Mouse (Mus musculus): ENCODE measurements at regions not wholly inside any gene's neighbourhood (a gene's known extent, or its start where the extent isn't known, plus 50 kb on each side); places are given as distances from the start of the nearest gene placed in this dataset.

DNA sequence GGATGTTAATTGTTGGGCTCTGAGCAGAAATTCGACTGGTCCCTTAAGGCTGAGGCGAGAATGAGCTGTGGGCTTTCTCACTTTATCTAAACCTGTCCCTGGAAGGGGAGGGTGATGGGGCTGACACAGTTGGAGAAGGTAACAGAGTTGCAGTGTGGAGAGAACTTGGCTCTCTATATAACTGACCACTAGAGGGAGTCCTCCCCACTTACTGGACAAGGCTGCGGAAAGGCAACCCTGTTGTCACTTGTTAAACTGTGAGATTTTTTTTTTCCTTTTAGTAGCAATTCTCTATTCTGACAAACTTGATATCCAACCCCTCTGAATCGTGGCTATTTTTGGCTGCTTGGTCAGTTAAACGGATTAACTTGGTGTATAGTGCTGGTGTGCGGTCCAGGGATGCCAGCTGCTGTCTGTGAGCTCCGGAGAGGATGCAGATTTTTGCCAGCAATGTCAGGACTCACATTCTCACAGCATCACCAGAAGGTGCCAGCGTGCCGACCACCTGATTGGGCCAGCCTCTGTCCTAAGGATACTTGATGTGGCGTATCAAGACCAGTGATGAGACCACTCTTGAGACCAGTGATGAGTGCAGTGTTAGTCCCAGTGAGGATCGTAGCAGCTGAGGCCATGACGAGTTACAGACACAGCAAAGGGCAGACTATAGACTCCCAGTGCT, 85.8 kb upstream of the Fam174b start:
- TF ChIP-seq ZNF384 (IDR thresholded peaks at IDR 0.05; ENCODE audit: low read depth, low read length) (peak; percentile 48; the same call in 1 of the 2 replicates), ZC3H11A (IDR thresholded peaks at IDR 0.05; ENCODE audit: borderline replicate concordance, low read depth, low read length) (peak; percentile 65; the same call in 1 of the 2 replicates), MAFK (IDR thresholded peaks at IDR 0.05; ENCODE audit: insufficient read depth, low read depth, low read length) (no peak), CHD2 (IDR thresholded peaks at IDR 0.05; ENCODE audit: low read depth, low read length) (no peak), HCFC1 (IDR thresholded peaks at IDR 0.05; ENCODE audit: borderline replicate concordance, insufficient read depth, low read length) (no peak)
- no peaks in the 10 kb centered on the region for H3K9me3 ChIP-seq (ENCODE audit: control insufficient read depth, insufficient read depth, low read depth, low read length)
- DNase-seq (ENCODE audit: low read depth, low spot score), result peak; percentile 58
- no peak overlapping the region for H3K9ac ChIP-seq (ENCODE audit: insufficient read depth, low read depth, low read length, poor library complexity, severe bottlenecking)
- no peak overlapping the region for H3K4me3 ChIP-seq (ENCODE audit: insufficient read depth in 1 of 2, low read depth in 1 of 2, low read length in 2 of 2, poor library complexity in 1 of 2, severe bottlenecking in 1 of 2)
- H3K27ac ChIP-seq (ENCODE audit: insufficient read depth, low read depth, low read length, poor library complexity, severe bottlenecking), result no peak overlapping the region
- no peaks in the 10 kb centered on the region for H3K4me1 ChIP-seq (ENCODE audit: control insufficient read depth in 2 of 2, insufficient read depth in 2 of 2, low read length in 2 of 2, poor library complexity in 1 of 2)
- H3K36me3 ChIP-seq (ENCODE audit: control insufficient read depth, insufficient read depth, low read length, poor library complexity, severe bottlenecking), result no peaks in the 10 kb centered on the region
- in situ Hi-C loops (cut with MboI; ENCODE audit: low sequenced_read_pairs in 2 of 2, unreplicated experiment in 2 of 2), result loop anchor here (10.0 to 25.0 kb wide), 4 partner anchors 200 to 708 kb away; partner anchors contain the start of gene St8sia2 (in 1 of the 2)

GRCm38 (mm10) chr7:73650909-73651308, 89.2 kb upstream of the Fam174b start:
- no peak for DNase-seq (ENCODE audit: low read depth, low spot score)
- Histone ChIP-seq H3K27ac (ENCODE audit: insufficient read depth, low read depth, low read length, poor library complexity, severe bottlenecking) (no peak overlapping the region), H3K4me3 (ENCODE audit: insufficient read depth in 1 of 2, low read depth in 1 of 2, low read length in 2 of 2, poor library complexity in 1 of 2, severe bottlenecking in 1 of 2) (no peak overlapping the region), H3K9ac (ENCODE audit: insufficient read depth, low read depth, low read length, poor library complexity, severe bottlenecking) (no peak overlapping the region), H3K36me3 (ENCODE audit: control insufficient read depth, insufficient read depth, low read length, poor library complexity, severe bottlenecking) (no peaks in the 10 kb centered on the region), H3K9me3 (ENCODE audit: control insufficient read depth, insufficient read depth, low read depth, low read length) (no peaks in the 10 kb centered on the region), H3K4me1 (ENCODE audit: control insufficient read depth in 2 of 2, insufficient read depth in 2 of 2, low read length in 2 of 2, poor library complexity in 1 of 2) (peaks cover 0 to 2% of the 10 kb centered on the region in 2 experiments; a peak in 1 of 4 replicates)
- TF ChIP-seq MAFK (IDR thresholded peaks at IDR 0.05; ENCODE audit: insufficient read depth, low read depth, low read length), result no peak
- no peak for TF ChIP-seq CHD2 (IDR thresholded peaks at IDR 0.05; ENCODE audit: low read depth, low read length)
- TF ChIP-seq HCFC1 (IDR thresholded peaks at IDR 0.05; ENCODE audit: borderline replicate concordance, insufficient read depth, low read length), result no peak
- TF ChIP-seq ZC3H11A (IDR thresholded peaks at IDR 0.05; ENCODE audit: borderline replicate concordance, low read depth, low read length), result no peak
- no peak for TF ChIP-seq ZNF384 (IDR thresholded peaks at IDR 0.05; ENCODE audit: low read depth, low read length)
- in situ Hi-C loops (cut with MboI; ENCODE audit: low sequenced_read_pairs in 2 of 2, unreplicated experiment in 2 of 2), result loop anchor here (10.0 to 25.0 kb wide), 4 partner anchors 204 to 711 kb away; partner anchors contain the start of gene St8sia2 (in 1 of the 2)

DNA sequence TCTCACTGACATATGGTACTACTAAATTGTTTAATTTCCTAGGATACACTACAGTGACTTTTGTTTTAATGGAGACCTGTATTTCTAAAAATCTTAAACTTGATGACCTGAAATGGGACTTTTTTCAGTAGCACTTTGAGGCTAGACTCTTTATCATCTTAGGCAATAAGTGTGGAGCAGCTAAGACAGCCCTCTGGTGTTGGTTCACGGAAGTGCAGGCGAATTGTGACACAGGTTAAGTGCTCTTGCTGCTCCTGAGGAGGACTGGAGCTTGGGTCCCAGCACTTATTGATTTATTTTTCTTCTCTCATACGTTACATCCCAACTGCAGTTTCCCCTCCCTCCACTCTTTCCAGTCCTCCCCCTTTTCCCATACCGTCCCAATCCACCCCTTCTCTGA, 92.1 kb upstream of the Fam174b start:
- Histone ChIP-seq H3K9me3 (ENCODE audit: control insufficient read depth, insufficient read depth, low read depth, low read length) (no peaks in the 10 kb centered on the region), H3K9ac (ENCODE audit: insufficient read depth, low read depth, low read length, poor library complexity, severe bottlenecking) (no peak overlapping the region), H3K36me3 (ENCODE audit: control insufficient read depth, insufficient read depth, low read length, poor library complexity, severe bottlenecking) (no peaks in the 10 kb centered on the region), H3K4me1 (ENCODE audit: control insufficient read depth in 2 of 2, insufficient read depth in 2 of 2, low read length in 2 of 2, poor library complexity in 1 of 2) (peaks cover 3 to 12% of the 10 kb centered on the region in 2 experiments; a peak in 2 of 4 replicates), H3K4me3 (ENCODE audit: insufficient read depth in 1 of 2, low read depth in 1 of 2, low read length in 2 of 2, poor library complexity in 1 of 2, severe bottlenecking in 1 of 2) (no peak overlapping the region), H3K27ac (ENCODE audit: insufficient read depth, low read depth, low read length, poor library complexity, severe bottlenecking) (no peak overlapping the region)
- no peak for TF ChIP-seq CHD2 (IDR thresholded peaks at IDR 0.05; ENCODE audit: low read depth, low read length)
- peak; percentile 95 for TF ChIP-seq ZC3H11A (IDR thresholded peaks at IDR 0.05; ENCODE audit: borderline replicate concordance, low read depth, low read length)
- TF ChIP-seq MAFK (IDR thresholded peaks at IDR 0.05; ENCODE audit: insufficient read depth, low read depth, low read length), result no peak
- no peak for TF ChIP-seq ZNF384 (IDR thresholded peaks at IDR 0.05; ENCODE audit: low read depth, low read length)
- no peak for TF ChIP-seq HCFC1 (IDR thresholded peaks at IDR 0.05; ENCODE audit: borderline replicate concordance, insufficient read depth, low read length)
- in situ Hi-C loops (cut with MboI; ENCODE audit: low sequenced_read_pairs in 2 of 2, unreplicated experiment in 2 of 2), result no loop called here
- peak; percentile 90 for DNase-seq (ENCODE audit: low read depth, low spot score)

GRCm38 (mm10) chr7:73647140-73647539, 93.0 kb upstream of the Fam174b start:
- TF ChIP-seq ZNF384 (IDR thresholded peaks at IDR 0.05; ENCODE audit: low read depth, low read length) (no peak), ZC3H11A (IDR thresholded peaks at IDR 0.05; ENCODE audit: borderline replicate concordance, low read depth, low read length) (no peak), CHD2 (IDR thresholded peaks at IDR 0.05; ENCODE audit: low read depth, low read length) (no peak), MAFK (IDR thresholded peaks at IDR 0.05; ENCODE audit: insufficient read depth, low read depth, low read length) (no peak), HCFC1 (IDR thresholded peaks at IDR 0.05; ENCODE audit: borderline replicate concordance, insufficient read depth, low read length) (no peak)
- no peak for DNase-seq (ENCODE audit: low read depth, low spot score)
- Histone ChIP-seq H3K36me3 (ENCODE audit: control insufficient read depth, insufficient read depth, low read length, poor library complexity, severe bottlenecking) (no peaks in the 10 kb centered on the region), H3K9ac (ENCODE audit: insufficient read depth, low read depth, low read length, poor library complexity, severe bottlenecking) (no peak overlapping the region), H3K9me3 (ENCODE audit: control insufficient read depth, insufficient read depth, low read depth, low read length) (no peaks in the 10 kb centered on the region), H3K4me3 (ENCODE audit: insufficient read depth in 1 of 2, low read depth in 1 of 2, low read length in 2 of 2, poor library complexity in 1 of 2, severe bottlenecking in 1 of 2) (no peak overlapping the region), H3K4me1 (ENCODE audit: control insufficient read depth in 2 of 2, insufficient read depth in 2 of 2, low read length in 2 of 2, poor library complexity in 1 of 2) (peaks cover 3 to 12% of the 10 kb centered on the region in 2 experiments; a peak in 2 of 4 replicates), H3K27ac (ENCODE audit: insufficient read depth, low read depth, low read length, poor library complexity, severe bottlenecking) (no peak overlapping the region)
- in situ Hi-C loops (cut with MboI; ENCODE audit: low sequenced_read_pairs in 2 of 2, unreplicated experiment in 2 of 2), result no loop called here
